Mouse (Mus musculus) forebrain, embryonic 15.5 days (tissue): ENCODE results near the gene Vmn1r183. TPM values are rescaled to one million over a fixed set of nuclear protein-coding genes. Genes with fewer than 3 reads are reported as not detected.

ENCODE experiments used
- ATAC-seq: fragments of 200-750 bp; cut with Nextera tagmentation; replicated peaks from 2 replicates; pipeline ENCODE4 v1.8.0; 2017; ENCODE audit warnings: mild to moderate bottlenecking, moderate TSS enrichment, moderate library complexity
- H3K27ac ChIP-seq: fragments of 300-500 bp; sonication (generic); replicated peaks from 2 replicates; pipeline ENCODE4 v1.5.1; 2015; ENCODE audit warnings: mild to moderate bottlenecking, inconsistent platforms
- H3K27me3 ChIP-seq: fragments of 300-500 bp; sonication (generic); 2 replicates; pipeline ENCODE4 v1.6.1; 2015; ENCODE audit warnings: inconsistent platforms
- H3K36me3 ChIP-seq: fragments of 300-500 bp; sonication (generic); 2 replicates; pipeline ENCODE4 v1.6.1; 2015; ENCODE audit warnings: mild to moderate bottlenecking, inconsistent platforms
- H3K4me1 ChIP-seq: fragments of 300-500 bp; sonication (generic); 2 replicates; pipeline ENCODE4 v1.6.1; 2015; ENCODE audit warnings: inconsistent platforms
- H3K4me2 ChIP-seq: fragments of 300-500 bp; sonication (generic); replicated peaks from 2 replicates; pipeline ENCODE4 v1.6.1; 2015; ENCODE audit warnings: mild to moderate bottlenecking, inconsistent platforms
- H3K4me3 ChIP-seq: fragments of 300-500 bp; sonication (generic); 2 replicates; pipeline ENCODE4 v1.5.1; 2015; ENCODE audit warnings: mild to moderate bottlenecking, inconsistent platforms
- H3K9ac ChIP-seq: fragments of 300-500 bp; sonication (generic); replicated peaks from 2 replicates; pipeline ENCODE4 v1.6.1; 2015; ENCODE audit warnings: mild to moderate bottlenecking, inconsistent platforms
- H3K9me3 ChIP-seq: fragments of 300-500 bp; sonication (generic); 2 replicates; pipeline ENCODE4 v1.6.1; 2016; ENCODE audit warnings: inconsistent platforms
- WGBS: fragments of 180-500 bp; shearing (Covaris S2); methylation state at CpG from one replicate; pipeline ENCODE4 v1.1.7; 2015; ENCODE audit warnings: mixed read lengths; 5-methylcytosine and 5-hydroxymethylcytosine counted together
- polyA plus RNA-seq: library from polyadenylated mRNA; unstranded; fragments of >200 nt; fragmentation: Nextera tagmentation; extraction: Ambion mirVana; gene quantifications from 2 replicates; pipeline ENCODE4 v1.2.1, GENCODE M21; 2015

Gene Vmn1r183
- polyA plus RNA-seq, 1 experiment from 2014 or later, result not detected

DNA sequence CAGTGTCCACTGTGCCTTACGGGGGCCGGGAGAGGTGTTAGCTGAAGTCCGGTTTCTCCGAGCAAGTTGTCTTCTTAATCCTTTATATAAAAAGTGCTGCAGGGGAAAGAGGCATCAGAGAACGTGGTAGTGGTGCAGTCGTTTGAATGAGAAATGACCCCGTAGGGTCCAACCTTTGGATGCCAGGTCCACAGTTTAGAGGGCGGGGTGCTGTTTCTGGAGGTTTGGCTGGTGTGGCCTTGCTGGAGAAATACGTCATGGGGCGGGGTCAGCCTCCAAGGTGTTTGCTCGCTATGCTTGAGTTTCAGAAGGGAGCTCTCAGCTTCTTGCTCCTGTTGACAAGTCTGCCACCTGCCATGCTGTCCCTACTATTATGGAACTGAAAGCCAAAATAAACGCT is 59.9 kb downstream of the Vmn1r183 start:
- peak overlapping the region; percentile 74 for H3K9ac ChIP-seq
- WGBS, result 12% methylated on average over 12 of the region's 12 CpGs
- H3K27ac ChIP-seq, result peak overlapping the region; percentile 67; the same call in 1 of the 2 replicates
- peaks cover 14% of the 10 kb centered on the region for H3K9me3 ChIP-seq
- H3K27me3 ChIP-seq, result no peaks in the 10 kb centered on the region
- H3K36me3 ChIP-seq, result peaks cover 18% of the 10 kb centered on the region
- peaks cover 7% of the 10 kb centered on the region for H3K4me1 ChIP-seq
- peak overlapping the region; percentile 63 for H3K4me3 ChIP-seq
- no peak for ATAC-seq
- H3K4me2 ChIP-seq, result peak overlapping the region; percentile 62

Other genes with a start within 250 kb of the Vmn1r183 start
- not detected in 2 replicates for gene Vmn1r175, start 242.6 kb upstream of the Vmn1r183 start, polyA plus RNA-seq
- gene Vmn1r176, start 215.9 kb upstream of the Vmn1r183 start, polyA plus RNA-seq, result not detected in 2 replicates
- gene Vmn1r177, start 186.8 kb upstream of the Vmn1r183 start, polyA plus RNA-seq, result not detected in 2 replicates
- gene Vmn1r178, start 161.2 kb upstream of the Vmn1r183 start, polyA plus RNA-seq, result not detected in 2 replicates
- gene Vmn1r179, start 126.3 kb upstream of the Vmn1r183 start, polyA plus RNA-seq, result not detected in 2 replicates
- not detected in 2 replicates for gene Vmn1r180, start 102.6 kb upstream of the Vmn1r183 start, polyA plus RNA-seq
- not detected in 2 replicates for gene Vmn1r181, start 78.6 kb upstream of the Vmn1r183 start, polyA plus RNA-seq
- not detected in 2 replicates for gene V1rd19, start 51.6 kb upstream of the Vmn1r183 start, polyA plus RNA-seq
- 35.9 and 39.5 TPM in 2 replicates for gene Zfp180, start 28.7 kb downstream of the Vmn1r183 start, polyA plus RNA-seq
- gene Zfp112, start 59.1 kb downstream of the Vmn1r183 start, polyA plus RNA-seq, result 10.4 and 11.0 TPM in 2 replicates
- gene Zfp235, start 80.9 kb downstream of the Vmn1r183 start, polyA plus RNA-seq, result 23.2 and 27.3 TPM in 2 replicates
- 9.0 TPM in 2 replicates for gene Zfp114, start 121.8 kb downstream of the Vmn1r183 start, polyA plus RNA-seq
- 7.0 and 7.6 TPM in 2 replicates for gene Zfp111, start 158.2 kb downstream of the Vmn1r183 start, polyA plus RNA-seq
- gene Zfp109, start 184.3 kb downstream of the Vmn1r183 start, polyA plus RNA-seq, result 4.6 and 6.2 TPM in 2 replicates
- gene Zfp108, start 201.5 kb downstream of the Vmn1r183 start, polyA plus RNA-seq, result 4.1 and 5.3 TPM in 2 replicates
- gene Zfp93, start 217.2 kb downstream of the Vmn1r183 start, polyA plus RNA-seq, result 9.3 and 12.1 TPM in 2 replicates
- gene Zfp61, start 248.0 kb downstream of the Vmn1r183 start, polyA plus RNA-seq, result 51.2 and 59.0 TPM in 2 replicates